Mouse (Mus musculus) midbrain, postnatal 0 days (tissue): ENCODE measurements around the gene Fam49a. TPM values are rescaled to one million over a fixed set of nuclear protein-coding genes. Genes with fewer than 3 reads are reported as not detected.
"Not testable (repeated sequence)": the region's sequence is repeated elsewhere in the genome, so short reads cannot be mapped to it uniquely, and the experiment has no call there.

Experiments
- ATAC-seq: fragments of 200-750 bp; cut with Nextera tagmentation; 2 replicates; pipeline ENCODE4 v1.8.0; 2017; ENCODE audit warnings: moderate number of reproducible peaks, mild to moderate bottlenecking, moderate TSS enrichment, moderate library complexity; ENCODE audit not compliant: low FRiP score
- DNase-seq: peaks from one replicate; pipeline ENCODE4 v3.0.0-alpha.2; 2015; ENCODE audit warnings: low spot score
- H3K27ac ChIP-seq: fragments of 300-500 bp; sonication (generic); 2 replicates; pipeline ENCODE4 v1.5.1; 2014; ENCODE audit warnings: low read depth, mild to moderate bottlenecking, low read length, mixed read lengths
- H3K27me3 ChIP-seq: fragments of 300-500 bp; sonication (generic); 2 replicates; pipeline ENCODE4 v1.6.1; 2014; ENCODE audit warnings: low read length, control low read depth, mixed read lengths; ENCODE audit not compliant: insufficient read depth
- H3K36me3 ChIP-seq: fragments of 300-500 bp; sonication (generic); 2 replicates; pipeline ENCODE4 v1.6.1; 2014; ENCODE audit warnings: low read length, control low read depth, mixed read lengths; ENCODE audit not compliant: insufficient read depth
- H3K4me1 ChIP-seq: fragments of 300-500 bp; sonication (generic); 2 replicates; pipeline ENCODE4 v1.6.1; 2014; ENCODE audit warnings: mild to moderate bottlenecking, control low read depth, antibody characterized with exemption, low read length, mixed read lengths; ENCODE audit not compliant: insufficient read depth
- H3K4me2 ChIP-seq: fragments of 300-500 bp; sonication (generic); 2 replicates; pipeline ENCODE4 v1.6.1; 2014; ENCODE audit warnings: low read depth, mild to moderate bottlenecking, low read length, mixed read lengths; ENCODE audit not compliant: poor library complexity, severe bottlenecking
- H3K4me3 ChIP-seq: fragments of 300-500 bp; sonication (generic); 2 replicates; pipeline ENCODE4 v1.5.1; 2014; ENCODE audit warnings: low read depth, mild to moderate bottlenecking, low read length, moderate library complexity
- H3K9ac ChIP-seq: fragments of 300-500 bp; sonication (generic); replicated peaks from 2 replicates; pipeline ENCODE4 v1.6.1; 2014; ENCODE audit warnings: mild to moderate bottlenecking, low read length, moderate library complexity, mixed read lengths; ENCODE audit not compliant: poor library complexity, severe bottlenecking
- H3K9me3 ChIP-seq: fragments of 300-500 bp; sonication (generic); 2 replicates; pipeline ENCODE4 v1.6.1; 2016; ENCODE audit warnings: low read length, control low read depth
- CTCF ChIP-seq: IDR thresholded peaks from 2 replicates; pipeline ENCODE4 v1.5.1; 2016; ENCODE audit warnings: antibody characterized with exemption, mild to moderate bottlenecking
- WGBS: fragments of 180-500 bp; shearing (Covaris S2); extraction: QIAGEN DNeasy Blood & Tissue Kit; methylation state at CpG from one replicate; pipeline ENCODE4 v1.1.7; 2014; 5-methylcytosine and 5-hydroxymethylcytosine counted together
- polyA plus RNA-seq: library from polyadenylated mRNA; unstranded; fragments of >200 nt; fragmentation: Nextera tagmentation; extraction: Ambion mirVana; gene quantifications from 2 replicates; pipeline ENCODE4 v1.2.1, GENCODE M21; 2015
- total RNA-seq: library from RNA; depleted of rRNA; stranded (reverse); fragments of >200 nt; gene quantifications from 2 replicates; pipeline ENCODE4 v1.2.3, GENCODE M21; 2014

Fam49a gene
- total and polyA plus RNA-seq, 2 experiments from 2014 or later = 58.3 to 88.2 TPM

DNA sequence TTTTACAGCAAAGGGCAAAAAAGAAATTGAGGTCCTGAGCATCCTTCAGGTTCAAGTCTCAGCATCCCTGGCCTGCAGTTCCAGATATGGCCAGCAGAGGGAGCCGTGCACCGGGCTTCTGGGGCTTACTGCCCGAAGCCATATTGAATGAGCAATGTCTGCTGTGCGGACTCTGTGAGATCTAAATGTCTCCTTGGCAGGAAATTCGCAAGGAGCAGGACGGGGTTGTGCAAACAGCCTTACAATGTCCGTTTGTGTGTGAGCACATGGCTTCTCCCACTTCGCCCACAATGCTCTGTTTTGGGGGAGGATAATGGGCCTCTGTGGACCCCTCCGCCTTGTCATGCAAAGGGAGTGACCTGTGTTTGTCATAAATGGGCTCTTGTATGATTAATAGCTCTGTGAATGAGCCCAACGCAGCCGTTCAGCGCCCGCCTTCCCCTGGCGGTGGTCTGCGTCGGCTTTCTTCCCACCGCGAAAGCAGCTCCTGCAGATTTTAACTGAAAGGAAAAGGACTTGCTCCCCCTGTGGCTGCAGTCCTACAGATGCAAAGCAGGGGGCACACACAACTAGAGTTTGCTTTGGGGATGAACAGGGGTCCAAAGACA lies 61.8 kb downstream of the Fam49a start:
- Histone ChIP-seq H3K4me1 (no peaks in the 10 kb centered on the region), H3K4me2 (peak overlapping the region; percentile 57), H3K27ac (peak overlapping the region; percentile 91), H3K9me3 (no peaks in the 10 kb centered on the region), H3K27me3 (no peaks in the 10 kb centered on the region), H3K36me3 (no peaks in the 10 kb centered on the region), H3K4me3 (peak overlapping the region; percentile 26; the same call in 1 of the 2 replicates), H3K9ac (peak overlapping the region; percentile 57; the same call in 1 of the 2 replicates)
- peak; percentile 93 for DNase-seq
- ATAC-seq = peak; percentile 85
- TF ChIP-seq CTCF = peak; percentile 98
- 8% methylated on average over 18 of the region's 18 CpGs for WGBS

- not testable (repeated sequence) for H3K4me1 ChIP-seq, H3K27me3 ChIP-seq, H3K4me3 ChIP-seq, H3K36me3 ChIP-seq, DNase-seq, ATAC-seq, H3K9ac ChIP-seq, H3K9me3 ChIP-seq
- Histone ChIP-seq H3K27ac (peak overlapping the region; percentile 91; the same call in 1 of the 2 replicates), H3K4me2 (peak overlapping the region; percentile 57)
- 81% methylated on average over 19 of the region's 22 CpGs for WGBS
Measured at GRCm38 (mm10) chr12:12324266-12324665, 62.3 kb downstream of the Fam49a start.

- 94% methylated on average over 11 of the region's 11 CpGs for WGBS
- Histone ChIP-seq H3K4me3 (no peak overlapping the region), H3K27me3 (no peaks in the 10 kb centered on the region), H3K27ac (no peak overlapping the region), H3K36me3 (0 out of 2 replicates have a peak, but pooled peaks cover 3% of the 10 kb centered on the region), H3K9me3 (no peaks in the 10 kb centered on the region), H3K4me1 (no peaks in the 10 kb centered on the region), H3K4me2 (no peak overlapping the region), H3K9ac (no peak overlapping the region)
- ATAC-seq = no peak
- no peak for DNase-seq
- TF ChIP-seq CTCF = no peak
Measured at GRCm38 (mm10) chr12:12333526-12334310, 71.8 kb downstream of the Fam49a start.

GRCm38 (mm10) chr12:12334486-12334885 lies 72.5 kb downstream of the Fam49a start:
- no peaks in the 10 kb centered on the region for H3K4me1 ChIP-seq
- no peak for ATAC-seq
- H3K27me3 ChIP-seq = no peaks in the 10 kb centered on the region
- no peak overlapping the region for H3K9ac ChIP-seq
- H3K4me3 ChIP-seq = no peak overlapping the region
- no peak for DNase-seq
- H3K9me3 ChIP-seq = no peaks in the 10 kb centered on the region
- H3K36me3 ChIP-seq = 0 out of 2 replicates have a peak, but pooled peaks cover 3% of the 10 kb centered on the region
- H3K4me2 ChIP-seq = no peak overlapping the region
- TF ChIP-seq CTCF = no peak
- no peak overlapping the region for H3K27ac ChIP-seq
- WGBS = 89% methylated on average over 5 of the region's 5 CpGs

- Histone ChIP-seq H3K27me3 (no peaks in the 10 kb centered on the region), H3K4me1 (no peaks in the 10 kb centered on the region), H3K9me3 (no peaks in the 10 kb centered on the region), H3K4me3 (no peak overlapping the region), H3K4me2 (no peak overlapping the region), H3K36me3 (0 out of 2 replicates have a peak, but pooled peaks cover 3% of the 10 kb centered on the region), H3K9ac (no peak overlapping the region), H3K27ac (no peak overlapping the region)
- ATAC-seq = no peak
- no peak for DNase-seq
- no peak for TF ChIP-seq CTCF
- 91% methylated on average over 7 of the region's 7 CpGs for WGBS
Measured at GRCm38 (mm10) chr12:12335566-12335965, 73.6 kb downstream of the Fam49a start.

GRCm38 (mm10) chr12:12337378-12337777 lies 75.4 kb downstream of the Fam49a start:
- TF ChIP-seq CTCF = no peak
- Histone ChIP-seq H3K4me3 (no peak overlapping the region), H3K27ac (no peak overlapping the region), H3K9ac (no peak overlapping the region), H3K27me3 (no peaks in the 10 kb centered on the region), H3K4me1 (no peaks in the 10 kb centered on the region), H3K4me2 (no peak overlapping the region), H3K9me3 (no peaks in the 10 kb centered on the region), H3K36me3 (0 out of 2 replicates have a peak, but pooled peaks cover 3% of the 10 kb centered on the region)
- DNase-seq = no peak
- 92% methylated on average over 6 of the region's 6 CpGs for WGBS
- no peak for ATAC-seq
